Mouse (Mus musculus): Measurements from ENCODE around the gene Slc9a3r1. TPM values are rescaled to one million over a fixed set of nuclear protein-coding genes. Genes with fewer than 3 reads are reported as not detected.

Gene Slc9a3r1
- total RNA-seq (2021): 10 to 100 TPM; 68.8 to 75.2 TPM
- long read RNA-seq, experiment 1, transcript Slc9a3r1-201 (6 exons, 1,925 nt): major isoform, 30 of 32 reads
- long read RNA-seq, experiment 1, partial matches to known transcripts: 2 of 32 reads
- long read RNA-seq, experiment 1, other reads (novel, unspliced or antisense): 0 of 32 reads
- long read RNA-seq, experiment 2, transcript Slc9a3r1-201 (6 exons, 1,925 nt): major isoform, 31 of 33 reads
- long read RNA-seq, experiment 2, partial matches to known transcripts: 2 of 33 reads
- long read RNA-seq, experiment 2, other reads (novel, unspliced or antisense): 0 of 33 reads

GRCm38 (mm10) chr11:115162832-115163480 is at the start of gene Slc9a3r1:
Gene Slc9a3r1 (plus strand): TSS chr11:115163341.
- Histone ChIP-seq H3K4me3 (peak within 1 kb of the TSS; percentile 59), H3K27ac (peak within 1 kb of the TSS; percentile 65)
- no peak for TF ChIP-seq CTCF (IDR thresholded peaks at IDR 0.05)
- intact Hi-C loops (cut with DNase I): loop anchor here (1.0 kb wide), 1 partner anchor 69 kb away; no protein-coding TSS in a partner anchor
- DNase-seq (ENCODE audit: extremely low spot score in 1 of 2, low spot score in 2 of 2): peak; percentile 86 to 91

- no peak for TF ChIP-seq CTCF (IDR thresholded peaks at IDR 0.05)
- Histone ChIP-seq H3K4me3 (no peak overlapping the region), H3K27ac (no peak overlapping the region)
- intact Hi-C loops (cut with DNase I): no loop called here
- DNase-seq (ENCODE audit: extremely low spot score in 1 of 2, low spot score in 2 of 2): no peak
Observed at GRCm38 (mm10) chr11:115119409-115119808, 43.7 kb upstream of the Slc9a3r1 start.

- intact Hi-C loops (cut with DNase I): no loop called here
Observed at GRCm38 (mm10) chr11:115128483-115128882, 34.7 kb upstream of the Slc9a3r1 start.

GRCm38 (mm10) chr11:115129508-115130126 is 33.5 kb upstream of the Slc9a3r1 start:
- DNase-seq (ENCODE audit: extremely low spot score in 1 of 2, low spot score in 2 of 2): no peak
- no peak overlapping the region for H3K27ac ChIP-seq
- H3K4me3 ChIP-seq: no peak overlapping the region
- no peak for TF ChIP-seq CTCF (IDR thresholded peaks at IDR 0.05)
- intact Hi-C loops (cut with DNase I): no loop called here

More at GRCm38 (mm10) chr11:115128483-115128882, 34.7 kb upstream of the Slc9a3r1 start:
- DNase-seq (ENCODE audit: extremely low spot score in 1 of 2, low spot score in 2 of 2): no peak
- TF ChIP-seq CTCF (IDR thresholded peaks at IDR 0.05): no peak
- no peak overlapping the region for H3K4me3 ChIP-seq
- no peak overlapping the region for H3K27ac ChIP-seq

GRCm38 (mm10) chr11:115131768-115132381 is 31.3 kb upstream of the Slc9a3r1 start:
- Histone ChIP-seq H3K27ac (no peak overlapping the region), H3K4me3 (no peak overlapping the region)
- intact Hi-C loops (cut with DNase I): no loop called here
- DNase-seq (ENCODE audit: extremely low spot score in 1 of 2, low spot score in 2 of 2): no peak
- no peak for TF ChIP-seq CTCF (IDR thresholded peaks at IDR 0.05)

GRCm38 (mm10) chr11:115133800-115134199 is 29.3 kb upstream of the Slc9a3r1 start, which contains the start of gene Cd300lf:
Gene Cd300lf (minus strand): TSS chr11:115133992.
- H3K4me3 ChIP-seq: no peak within 1 kb of the TSS
- DNase-seq (ENCODE audit: extremely low spot score in 1 of 2, low spot score in 2 of 2): no peak
- intact Hi-C loops (cut with DNase I): no loop called here

GRCm38 (mm10) chr11:115138597-115139262 is 24.4 kb upstream of the Slc9a3r1 start:
- no peak for DNase-seq (ENCODE audit: extremely low spot score in 1 of 2, low spot score in 2 of 2)
- no peak overlapping the region for H3K27ac ChIP-seq
- no peak for TF ChIP-seq CTCF (IDR thresholded peaks at IDR 0.05)
- H3K4me3 ChIP-seq: no peak overlapping the region
- intact Hi-C loops (cut with DNase I): no loop called here

More at GRCm38 (mm10) chr11:115133800-115134199, 29.3 kb upstream of the Slc9a3r1 start, which contains the start of gene Cd300lf:
- no peak for TF ChIP-seq CTCF (IDR thresholded peaks at IDR 0.05)
- H3K27ac ChIP-seq: no peak within 1 kb of the TSS

GRCm38 (mm10) chr11:115141970-115142369 is 21.2 kb upstream of the Slc9a3r1 start:
- intact Hi-C loops (cut with DNase I): no loop called here
- H3K4me3 ChIP-seq: no peak overlapping the region
- no peak for TF ChIP-seq CTCF (IDR thresholded peaks at IDR 0.05)

GRCm38 (mm10) chr11:115147813-115148212 is 15.3 kb upstream of the Slc9a3r1 start:
- Histone ChIP-seq H3K4me3 (no peak overlapping the region), H3K27ac (no peak overlapping the region)
- no peak for TF ChIP-seq CTCF (IDR thresholded peaks at IDR 0.05)
- DNase-seq (ENCODE audit: extremely low spot score in 1 of 2, low spot score in 2 of 2): no peak
- intact Hi-C loops (cut with DNase I): no loop called here

More at GRCm38 (mm10) chr11:115141970-115142369, 21.2 kb upstream of the Slc9a3r1 start:
- H3K27ac ChIP-seq: no peak overlapping the region
- no peak for DNase-seq (ENCODE audit: extremely low spot score in 1 of 2, low spot score in 2 of 2)

GRCm38 (mm10) chr11:115150741-115151254 is 12.3 kb upstream of the Slc9a3r1 start:
- TF ChIP-seq CTCF (IDR thresholded peaks at IDR 0.05): no peak
- H3K4me3 ChIP-seq: no peak overlapping the region
- intact Hi-C loops (cut with DNase I): no loop called here
- no peak overlapping the region for H3K27ac ChIP-seq
- no peak for DNase-seq (ENCODE audit: extremely low spot score in 1 of 2, low spot score in 2 of 2)

Data from left cerebral cortex, adult 2 months (tissue).